Mouse (Mus musculus) heart, postnatal 25 days (tissue): ENCODE results near the gene Pmepa1. TPM values are rescaled to one million over a fixed set of nuclear protein-coding genes. Genes with fewer than 3 reads are reported as not detected.
A peak's percentile ranks its signal among the peaks of the same experiment; 100 is the strongest.

ENCODE experiments used
- DNase-seq: peaks from one replicate; pipeline ENCODE4 v3.0.0; 2022; ENCODE audit warnings: low spot score
- intact Hi-C: fragments of 180-260 bp; cut with DNase I; formaldehyde crosslinking; loops from one replicate; pipeline ENCODE4 v1.15.1; 2025
- total RNA-seq, 2 experiments: library from RNA; stranded (reverse); gene quantifications; 2 replicates each; pipeline ENCODE4 v1.2.3; 2021

Gene Pmepa1
- 10 to 100 TPM; 28.2 to 31.9 TPM for total RNA-seq

DNA sequence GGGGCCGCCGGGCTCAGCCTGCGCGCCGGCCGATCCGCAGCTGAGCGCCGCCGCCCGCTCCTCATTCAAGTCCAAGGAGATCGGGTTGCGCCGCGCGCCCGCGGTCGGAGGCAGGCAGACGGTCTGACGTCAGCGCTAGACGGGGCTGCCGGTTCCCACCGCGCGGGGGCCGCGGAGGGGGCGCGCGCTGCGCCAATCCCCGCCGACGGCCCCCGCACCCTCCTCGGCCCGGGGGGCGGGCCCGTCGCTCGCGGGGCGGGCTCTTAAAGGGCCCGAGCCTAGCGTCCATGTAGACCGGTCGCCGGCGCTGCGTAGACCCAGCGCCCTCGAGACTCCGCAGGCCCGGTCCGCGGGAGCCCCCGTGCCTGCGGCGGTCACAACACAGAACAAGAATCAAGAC is at the start of gene Pmepa1:
Pmepa1 (minus strand) TSS at position 125 of the 400 bp plus-strand sequence.
- intact Hi-C loops, result loop anchor here (2.0 to 5.0 kb wide), 2 partner anchors 60 to 76 kb away; no protein-coding TSS in a partner anchor
- peak; percentile 90 for DNase-seq

DNA sequence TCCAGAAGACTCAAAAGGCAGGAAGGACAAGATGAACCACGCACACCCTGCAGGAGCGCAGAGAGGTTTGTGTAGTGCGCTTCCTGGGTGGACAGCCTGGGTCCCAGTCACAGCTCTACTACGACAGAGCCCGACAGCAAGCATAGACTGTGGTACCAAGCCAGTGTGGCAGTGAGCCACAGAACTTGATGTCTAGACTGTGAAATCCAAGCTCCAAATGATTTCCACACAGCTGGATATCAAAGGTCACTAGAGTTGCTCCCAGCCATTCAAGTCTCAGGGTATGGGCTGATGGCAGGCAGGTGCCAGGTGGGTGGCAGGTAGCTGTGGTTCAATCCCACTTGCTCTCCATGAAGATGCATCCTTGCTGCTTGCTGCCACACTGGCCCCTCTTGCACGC is 45.4 kb upstream of the Pmepa1 start:
- no peak for DNase-seq
- intact Hi-C loops, result no loop called here

DNA sequence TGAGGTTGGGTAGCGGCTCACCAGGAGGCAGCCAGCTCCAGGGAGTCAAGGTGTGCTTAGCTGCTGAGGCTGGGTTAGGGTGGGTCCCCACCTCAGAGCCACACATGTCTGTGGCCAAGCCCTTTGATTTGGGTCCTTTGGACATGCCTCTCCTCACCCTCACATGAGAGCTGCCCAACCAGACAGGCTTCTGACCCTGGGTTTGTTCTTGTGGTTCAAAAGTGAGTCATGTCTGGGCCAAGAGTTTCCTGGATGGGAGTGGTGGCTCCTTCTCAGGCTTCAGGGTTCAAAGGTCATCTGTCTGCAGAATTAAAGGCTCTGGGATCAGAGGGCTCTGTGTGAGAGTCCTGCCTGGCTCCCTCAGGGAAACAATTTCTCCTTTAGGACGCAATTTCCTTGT is 44.9 kb upstream of the Pmepa1 start:
- intact Hi-C loops, result no loop called here
- no peak for DNase-seq

DNA sequence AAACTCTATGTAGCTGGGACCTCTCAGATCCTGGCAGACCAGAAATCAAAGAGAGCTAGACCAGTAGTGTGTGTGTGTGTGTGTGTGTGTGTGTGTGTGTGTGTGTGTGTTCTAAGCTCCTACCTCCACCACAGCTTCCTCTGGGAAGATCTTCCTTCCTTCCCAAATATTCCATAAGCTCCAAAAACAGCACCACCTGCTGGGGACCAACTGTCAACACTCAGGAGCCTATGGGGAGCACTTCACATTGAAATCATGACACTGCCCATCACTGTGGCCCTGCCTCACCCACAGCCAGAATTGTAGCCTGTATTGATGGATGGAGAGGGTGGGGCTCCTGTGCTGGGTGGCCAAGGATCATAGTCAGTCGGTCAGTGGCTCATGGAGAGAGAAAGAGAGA is 38.0 kb upstream of the Pmepa1 start:
- no peak for DNase-seq
- intact Hi-C loops, result no loop called here

DNA sequence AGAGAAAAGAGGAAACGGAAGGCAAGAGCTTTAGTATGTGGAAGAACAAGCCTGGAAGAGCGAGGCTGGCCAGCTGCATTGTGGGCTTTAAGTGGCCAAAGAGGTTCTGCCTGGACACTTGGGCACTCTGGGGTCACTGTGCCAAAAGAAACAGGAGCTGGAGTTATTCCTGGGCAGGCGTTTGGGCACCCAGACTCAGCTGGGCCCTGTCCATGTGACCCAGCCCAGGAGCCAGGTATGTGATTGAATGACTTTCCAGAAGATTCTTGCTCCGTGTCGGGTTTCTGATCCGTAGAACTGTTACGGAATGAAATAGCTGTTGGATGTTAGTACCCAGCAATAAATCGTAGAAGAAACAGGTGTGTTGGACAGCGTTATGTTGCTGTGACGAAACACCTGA is 32.2 kb upstream of the Pmepa1 start:
- intact Hi-C loops, result no loop called here
- DNase-seq, result no peak

DNA sequence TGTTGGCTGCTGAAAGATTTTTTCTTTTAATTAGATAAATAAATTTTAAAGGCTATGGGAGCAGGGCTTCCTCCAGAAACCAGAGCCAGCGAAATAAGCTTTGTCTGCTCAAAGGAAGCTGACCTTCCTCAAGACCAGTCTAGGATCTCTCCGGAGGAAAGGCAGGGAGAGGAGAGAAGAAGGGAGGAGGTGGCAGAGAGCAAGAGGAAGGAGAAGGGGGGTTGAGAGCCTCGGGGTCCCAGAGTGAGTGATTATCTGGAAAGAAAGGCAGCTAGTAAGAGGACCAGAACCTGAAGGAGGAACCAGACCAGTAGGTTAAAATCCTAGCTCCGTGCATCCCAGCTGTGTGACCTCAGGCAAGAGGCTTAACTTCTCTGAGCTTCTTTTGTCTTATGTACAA is 31.7 kb upstream of the Pmepa1 start:
- DNase-seq, result no peak
- intact Hi-C loops, result no loop called here

DNA sequence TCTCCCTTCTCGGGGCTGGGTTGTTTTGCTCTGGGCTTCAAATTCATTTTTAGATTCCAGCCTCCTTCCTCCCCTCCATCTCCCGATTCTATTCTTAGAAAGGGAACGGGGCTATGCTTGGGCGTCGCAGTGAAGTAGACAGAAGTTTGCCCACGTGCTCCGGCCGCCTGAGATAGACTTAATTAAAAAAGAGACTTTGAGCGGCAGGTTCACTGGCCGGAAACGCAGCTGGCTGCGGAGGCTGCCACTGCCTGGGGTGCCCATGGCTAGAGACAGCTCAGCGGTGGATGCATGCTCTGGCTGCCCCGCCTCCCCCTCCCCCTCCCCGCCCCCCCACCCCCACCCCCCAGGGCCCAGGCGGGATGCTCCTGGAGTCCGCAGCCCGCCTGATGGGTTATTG is 31.2 kb upstream of the Pmepa1 start:
- DNase-seq, result peak; percentile 14
- intact Hi-C loops, result no loop called here

DNA sequence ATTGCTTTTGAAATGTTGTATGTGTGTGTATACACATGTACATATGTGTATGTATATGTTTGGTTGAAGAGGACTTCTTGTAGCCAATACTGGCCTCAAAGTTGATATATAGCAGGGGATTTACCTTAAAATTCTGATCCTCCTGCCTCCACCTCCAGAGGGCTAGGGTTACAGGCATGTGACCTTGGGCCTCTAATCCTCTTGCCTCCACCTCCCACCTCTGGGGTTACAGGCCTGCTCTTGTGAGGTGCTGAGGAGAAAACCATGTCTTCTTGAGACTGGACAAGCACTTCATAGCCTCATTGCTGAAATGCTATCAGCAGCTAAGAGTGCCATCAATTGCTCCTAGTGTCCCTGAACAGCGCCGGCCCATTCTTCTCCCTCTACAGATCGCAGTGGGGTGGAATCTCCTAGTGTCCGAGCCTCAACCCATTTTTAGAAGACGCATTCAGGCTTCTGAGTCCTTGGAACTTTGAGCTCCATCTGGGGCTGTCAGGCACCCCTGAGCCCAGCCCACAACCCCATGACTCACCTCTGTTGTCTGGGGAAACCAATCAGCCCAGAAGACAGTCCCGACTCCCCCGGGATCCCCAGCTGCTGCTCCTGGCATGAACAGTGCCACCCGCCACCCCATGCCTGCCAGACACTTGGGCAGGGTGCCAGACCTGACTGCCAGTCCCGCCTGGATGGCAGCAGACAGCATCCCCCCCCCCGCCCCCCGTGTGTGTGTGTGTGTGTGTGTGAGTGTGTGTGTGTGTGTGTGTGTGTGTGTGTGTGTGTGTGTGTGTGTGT is 30.6 kb upstream of the Pmepa1 start:
- peak; percentile 40 for DNase-seq
- intact Hi-C loops, result no loop called here

DNA sequence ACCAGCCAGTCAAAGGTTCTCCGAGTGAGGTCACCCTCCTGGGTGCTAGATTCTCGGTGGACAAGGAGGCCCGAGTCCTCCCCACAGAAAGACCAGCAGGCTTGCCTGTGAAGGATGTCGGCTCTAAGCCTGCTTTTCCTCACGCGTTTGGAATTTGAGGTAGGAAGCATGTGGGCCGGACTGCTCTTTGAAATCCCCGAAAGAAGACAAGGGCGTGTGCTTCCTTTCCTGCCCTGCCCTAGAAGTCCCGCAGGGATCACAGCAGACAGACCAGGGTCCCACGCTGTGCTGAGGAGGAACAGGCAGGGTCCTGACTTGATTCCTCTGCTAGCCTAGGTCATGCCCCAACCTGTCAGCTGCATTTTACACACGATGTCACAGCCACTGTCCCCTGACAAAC is 28.7 kb upstream of the Pmepa1 start:
- intact Hi-C loops, result no loop called here
- no peak for DNase-seq

DNA sequence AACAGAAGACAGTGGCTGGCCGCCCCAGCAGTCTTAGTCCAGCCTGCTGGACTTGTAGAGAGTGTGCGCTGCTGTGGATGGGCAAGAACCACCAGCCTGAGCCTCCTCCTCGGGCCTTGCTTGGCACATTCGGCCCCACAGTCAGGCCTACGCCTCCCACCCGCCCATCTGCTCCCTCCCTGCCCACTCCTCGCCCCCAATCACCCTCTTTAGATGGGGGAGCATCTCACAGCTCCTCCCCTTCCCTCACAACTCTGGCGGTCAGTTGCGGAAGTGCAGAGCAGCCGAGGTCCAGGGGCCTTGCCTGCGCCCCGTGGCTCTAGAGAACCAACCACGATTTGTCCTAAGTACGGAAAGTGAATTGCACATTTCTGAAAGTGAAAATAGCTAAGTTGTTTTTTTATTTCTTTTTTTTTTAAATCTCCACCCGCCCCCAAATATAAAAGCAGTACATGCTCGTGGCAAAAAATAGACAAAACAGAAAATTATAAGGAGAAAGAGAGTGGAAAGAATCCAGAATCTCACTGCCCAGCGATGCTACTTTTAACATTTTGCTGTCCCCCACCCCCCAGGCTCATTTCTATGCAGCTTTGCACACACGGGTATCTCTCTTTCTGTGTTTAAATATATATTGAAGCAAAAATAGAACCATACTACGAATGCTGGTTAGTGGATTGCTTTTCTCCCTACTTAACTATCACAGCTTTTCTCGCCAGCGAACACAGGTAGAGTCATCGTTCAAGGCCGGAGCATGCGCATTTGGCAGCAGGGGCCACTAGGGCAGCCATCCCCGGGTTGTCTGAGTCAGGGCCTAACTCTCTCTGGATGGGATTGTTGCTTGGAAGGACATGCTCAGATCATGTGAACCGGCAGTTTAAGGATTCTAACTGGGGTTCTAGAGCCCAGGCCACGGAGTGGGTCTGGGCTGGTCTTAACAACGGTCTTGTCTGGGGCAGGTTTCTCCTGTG is 24.6 kb upstream of the Pmepa1 start:
- peak; percentile 10 for DNase-seq
- intact Hi-C loops, result no loop called here

DNA sequence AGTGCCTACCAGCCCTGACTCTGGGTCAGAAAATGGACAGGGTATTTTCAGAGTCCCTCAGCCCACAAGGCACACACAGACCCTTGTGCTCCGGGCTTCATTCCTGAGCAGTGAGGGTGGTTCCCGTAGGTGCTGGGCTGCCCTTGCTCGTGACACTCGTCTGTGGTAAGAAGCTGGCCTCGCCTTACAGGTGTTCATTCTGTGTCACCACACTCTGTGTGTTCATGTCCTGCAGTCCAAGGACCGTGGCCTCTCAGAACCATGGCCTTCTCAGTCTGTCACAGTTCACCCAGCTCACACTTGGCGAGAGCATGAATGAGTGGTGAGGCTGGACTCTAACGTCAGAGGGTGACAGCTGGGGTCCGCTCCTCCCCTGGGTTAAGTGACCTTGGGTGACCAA is 20.1 kb upstream of the Pmepa1 start:
- DNase-seq, result no peak

DNA sequence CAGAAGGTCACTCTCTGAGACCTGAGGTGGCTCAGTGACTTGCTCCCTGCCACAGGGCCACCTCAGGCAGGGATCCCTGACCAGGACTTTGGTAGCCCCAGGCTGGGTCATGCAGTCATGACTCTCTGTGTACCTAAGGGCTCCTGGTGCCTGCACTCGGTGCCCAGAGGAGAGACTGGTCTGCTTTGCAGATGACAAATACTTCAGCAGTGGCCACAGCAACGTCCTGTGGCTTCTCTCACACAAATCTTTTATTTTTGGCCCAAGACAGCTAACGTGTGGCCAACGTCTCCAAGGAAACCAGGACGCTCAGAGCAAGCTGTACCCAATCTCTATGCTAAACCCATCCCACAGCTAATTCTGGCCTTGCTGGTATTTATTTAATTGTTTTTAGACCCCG is 16.7 kb upstream of the Pmepa1 start:
- intact Hi-C loops, result no loop called here
- no peak for DNase-seq

More for the DNA sequence above, 20.1 kb upstream of the Pmepa1 start:
- intact Hi-C loops, result no loop called here

DNA sequence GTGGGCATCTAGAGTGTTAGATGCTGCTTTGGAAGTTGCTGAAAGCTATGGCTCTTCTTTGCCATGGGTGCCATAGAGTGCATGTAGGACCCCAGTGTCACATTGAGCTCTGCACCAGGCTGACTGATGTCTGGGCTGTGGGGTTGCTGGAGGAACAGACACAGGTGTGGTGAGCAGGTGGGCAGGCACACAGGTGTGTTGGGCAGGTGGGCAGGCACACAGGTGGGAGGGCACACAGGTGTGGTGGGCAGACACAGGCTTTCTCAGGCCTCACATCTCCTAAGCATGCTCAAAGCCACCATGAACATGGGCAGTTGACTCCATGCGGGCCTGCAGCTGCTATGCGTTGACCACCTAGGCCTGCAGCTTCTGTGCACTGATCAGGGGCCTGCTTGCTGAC is 16.2 kb upstream of the Pmepa1 start:
- intact Hi-C loops, result no loop called here
- no peak for DNase-seq

DNA sequence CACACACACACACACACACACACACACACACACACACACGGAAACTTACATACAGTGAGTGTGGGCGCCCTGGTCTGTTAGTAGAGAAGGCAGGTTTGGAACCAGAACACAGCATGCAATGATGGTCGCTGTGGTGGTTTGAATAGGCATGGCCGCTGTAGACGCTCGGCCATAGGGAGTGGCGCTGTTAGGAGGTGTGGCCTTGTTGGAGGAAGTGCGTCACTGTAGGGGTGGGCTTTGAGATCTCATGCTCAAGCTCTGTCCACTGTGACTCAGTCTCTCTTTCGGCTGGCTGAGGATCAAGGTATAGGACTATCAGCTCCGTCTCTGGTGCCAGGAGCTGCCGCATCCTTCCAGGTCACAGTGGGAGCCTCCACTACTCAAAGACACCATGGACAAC is 14.6 kb upstream of the Pmepa1 start:
- DNase-seq, result no peak
- intact Hi-C loops, result no loop called here

DNA sequence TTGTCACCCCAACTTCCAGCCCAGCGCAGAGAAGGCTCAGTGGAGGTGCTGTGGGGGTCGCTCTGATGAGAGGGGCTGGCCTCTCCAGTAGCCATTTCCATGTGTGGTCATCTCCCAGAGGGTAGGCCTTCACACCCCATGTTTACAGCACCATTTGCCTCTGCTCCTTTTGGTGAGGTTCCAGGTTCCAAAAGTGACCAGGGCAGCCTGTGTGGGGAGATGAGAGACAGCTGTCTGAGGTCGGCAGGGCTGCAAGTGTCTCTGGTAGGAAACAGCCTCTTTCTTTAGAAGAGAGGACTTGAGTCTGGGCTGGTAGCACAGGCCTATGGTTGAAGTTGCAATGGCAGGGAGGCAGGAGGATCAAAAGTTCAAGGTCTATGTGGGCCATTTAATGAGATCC is 13.6 kb upstream of the Pmepa1 start:
- intact Hi-C loops, result no loop called here
- DNase-seq, result no peak

DNA sequence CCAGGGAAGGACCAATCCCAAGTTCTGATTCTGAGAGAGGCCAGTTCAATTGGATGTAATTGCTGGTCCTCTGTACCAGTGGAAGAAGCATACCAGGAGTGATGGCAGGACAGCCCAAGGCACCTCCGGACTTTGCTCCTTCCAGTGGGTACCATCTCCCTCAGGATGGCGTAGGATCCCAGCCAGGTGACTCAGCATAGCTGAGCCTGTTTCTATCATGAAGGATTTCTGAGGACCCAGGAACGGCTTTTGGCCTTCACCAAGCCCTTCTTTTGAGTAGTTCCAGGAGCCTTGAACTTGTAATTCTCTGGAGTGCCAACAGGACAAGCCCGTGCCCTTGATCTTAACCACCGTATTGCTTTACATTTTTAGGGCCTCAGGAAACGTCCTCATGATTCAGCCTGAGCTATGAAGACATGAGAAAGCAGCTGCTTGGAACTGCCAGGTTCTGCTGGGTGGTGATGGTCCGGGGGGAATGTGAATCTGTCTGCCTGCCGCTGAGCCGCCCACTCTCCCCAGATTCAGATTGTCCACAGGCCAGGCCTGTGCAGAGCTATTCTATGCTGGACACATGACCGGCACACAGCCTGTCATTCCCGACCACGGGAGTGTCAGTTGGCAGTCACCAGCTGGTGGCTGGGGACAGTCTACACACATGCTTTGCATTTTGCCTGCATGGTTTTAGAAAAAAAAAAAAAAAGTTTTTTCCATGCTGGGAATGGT is 9.6 kb upstream of the Pmepa1 start:
- intact Hi-C loops, result no loop called here
- no peak for DNase-seq

DNA sequence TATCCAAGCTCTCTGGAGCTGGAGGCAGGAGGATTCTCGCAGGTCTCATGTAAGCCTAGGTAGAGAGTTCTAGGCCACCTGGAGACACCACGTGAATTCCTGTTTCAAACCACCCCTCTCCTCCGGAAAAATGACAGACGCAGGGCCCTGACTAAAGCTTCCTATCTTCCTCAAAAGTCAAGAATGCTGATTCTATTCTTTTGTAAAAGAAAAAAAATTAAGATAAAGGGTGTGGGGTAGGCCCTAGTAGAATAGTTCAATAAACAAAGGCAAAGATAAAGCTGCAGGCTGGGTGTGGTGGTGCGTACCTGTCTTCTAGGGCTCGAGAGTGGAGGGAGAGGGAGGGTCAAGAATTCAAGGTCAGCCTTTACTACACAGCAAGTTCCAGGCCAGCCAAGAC is 8.4 kb upstream of the Pmepa1 start:
- intact Hi-C loops, result no loop called here
- DNase-seq, result no peak

DNA sequence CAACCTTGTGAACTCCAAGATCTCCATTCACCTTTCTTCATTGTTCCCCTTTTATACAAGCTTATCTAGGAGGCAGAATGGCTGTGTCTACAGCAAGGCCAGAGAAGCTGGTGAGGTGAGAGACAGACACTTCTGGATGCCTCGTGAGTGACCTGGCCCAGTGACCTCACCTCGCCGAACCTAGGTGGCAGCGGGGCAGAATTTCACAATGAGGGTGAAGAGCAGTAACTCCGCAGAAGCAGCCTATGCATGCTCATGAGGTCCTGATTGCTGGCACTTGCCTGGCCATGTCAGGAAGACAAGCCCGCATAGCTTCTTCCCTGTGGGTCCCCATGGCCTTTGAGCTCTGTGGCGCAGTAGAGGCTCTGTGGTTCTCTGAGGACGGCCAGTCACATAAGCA is 5.9 kb upstream of the Pmepa1 start:
- no peak for DNase-seq
- intact Hi-C loops, result no loop called here

DNA sequence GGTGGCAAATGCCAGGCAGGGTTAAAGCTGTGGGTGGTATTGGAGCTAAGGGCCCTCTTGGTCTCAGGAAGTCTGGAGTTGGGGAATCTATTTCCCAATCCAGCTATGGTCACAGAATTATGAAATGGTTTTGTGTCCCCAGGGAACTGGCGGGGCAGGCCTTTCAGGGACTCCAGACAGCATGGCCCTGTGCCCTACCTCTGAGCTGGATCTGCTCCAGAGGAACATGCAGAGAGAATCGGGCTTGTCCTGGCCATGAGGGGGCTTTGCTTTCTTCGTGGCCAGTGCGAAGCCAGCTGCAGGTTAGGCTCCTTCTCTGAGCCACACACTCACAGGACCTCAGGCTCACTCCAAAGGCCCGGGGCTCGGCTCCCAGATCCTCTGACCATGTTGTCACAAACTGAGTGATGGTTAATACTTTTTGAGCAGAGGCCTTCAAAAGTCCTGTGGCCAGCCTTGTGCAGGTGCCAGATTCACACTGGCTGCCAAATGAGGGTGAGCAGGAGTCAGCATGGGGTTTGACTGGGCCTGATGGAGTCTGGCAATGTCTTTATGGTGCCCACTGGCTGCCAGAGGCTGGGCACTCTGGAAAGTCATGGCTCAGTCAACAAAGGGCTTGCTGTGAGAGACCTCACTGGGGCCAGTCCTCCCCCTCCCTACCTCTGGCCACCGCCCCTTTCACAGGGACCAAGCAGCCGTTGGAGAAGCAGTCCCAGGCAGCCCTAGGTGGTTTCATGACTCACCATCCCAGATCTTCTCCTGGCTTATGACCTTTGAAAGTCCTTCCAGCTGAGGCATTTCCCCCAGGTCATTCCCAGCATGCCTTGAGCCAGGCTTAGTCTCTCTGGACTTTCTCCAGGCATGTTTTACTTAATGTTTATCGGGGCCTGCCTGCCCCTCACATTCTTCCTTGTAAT is 4.9 kb upstream of the Pmepa1 start:
- DNase-seq, result peak; percentile 62
- intact Hi-C loops, result no loop called here
